Mouse (Mus musculus) testis, adult 2 months (tissue): ENCODE measurements around the gene Pus7.

Source experiments
- CTCF ChIP-seq: fragments of 200-500 bp; IDR thresholded peaks from 2 replicates; pipeline ENCODE4 v1.5.1; 2012; ENCODE audit warnings: low read depth, mild to moderate bottlenecking, inconsistent platforms, low read length, moderate library complexity; ENCODE audit not compliant: control insufficient read depth, insufficient read depth, insufficient replicate concordance
- POLR2A ChIP-seq: fragments of 200-500 bp; IDR thresholded peaks from 2 replicates; pipeline ENCODE4 v1.6.1; 2012; ENCODE audit warnings: low read depth, mild to moderate bottlenecking, inconsistent platforms, low read length, moderate library complexity; ENCODE audit not compliant: control insufficient read depth

DNA sequence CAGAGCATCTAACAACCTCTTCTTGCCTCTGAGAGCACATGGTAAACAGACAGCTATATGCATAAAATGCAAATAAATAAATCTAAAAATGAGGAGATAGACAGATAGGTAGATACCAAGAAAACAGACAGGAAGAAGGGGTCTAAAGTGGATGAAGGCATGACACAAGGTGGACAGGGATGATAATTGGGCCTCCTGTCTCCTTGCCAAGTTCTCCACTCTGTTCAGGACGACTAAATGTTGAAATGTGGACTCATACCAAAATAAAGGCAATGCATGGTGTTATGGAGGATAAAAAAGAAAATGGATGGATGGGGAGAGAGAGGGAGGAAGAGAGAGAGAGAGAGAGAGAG, 65.4 kb downstream of the Pus7 start:
- no peak for TF ChIP-seq CTCF
- TF ChIP-seq POLR2A, result no peak
